Mouse (Mus musculus) MEL (cell line): Measurements from ENCODE around the gene Sgpl1.

ENCODE experiments used
- CTCF ChIP-seq, 3 experiments: IDR thresholded peaks in 2 of 3; conservative IDR thresholded peaks in 1 of 3; 2 replicates each; pipeline ENCODE4 v1.5.1; 2011 to 2012; ENCODE audit warnings: low read length in 3 of 3, low read depth in 2 of 3, mild to moderate bottlenecking in 2 of 3, improper control_type of control experiment in 1 of 3, inconsistent platforms in 1 of 3, mixed read lengths in 1 of 3, moderate library complexity in 1 of 3; ENCODE audit not compliant: control insufficient read depth in 1 of 3, insufficient read depth in 1 of 3, poor library complexity in 1 of 3, severe bottlenecking in 1 of 3
- MAFK ChIP-seq: IDR thresholded peaks from 2 replicates; pipeline ENCODE4 v1.6.1; 2011; ENCODE audit warnings: low read depth, mild to moderate bottlenecking, low read length, improper control_type of control experiment, borderline replicate concordance
- POLR2A ChIP-seq, 2 experiments: IDR thresholded peaks; 2 replicates each; pipeline ENCODE4 v1.6.1; 2011 to 2012; ENCODE audit warnings: low read length in 2 of 2, mild to moderate bottlenecking in 2 of 2, control low read depth in 1 of 2, improper control_type of control experiment in 1 of 2, low read depth in 1 of 2, moderate library complexity in 1 of 2; ENCODE audit not compliant: control insufficient read depth in 1 of 2, insufficient read depth in 1 of 2, poor library complexity in 1 of 2
- POLR2AphosphoS5 ChIP-seq: IDR thresholded peaks from 2 replicates; pipeline ENCODE4 v1.6.1; 2012; ENCODE audit warnings: low read depth, borderline replicate concordance, mild to moderate bottlenecking, inconsistent platforms, low read length, moderate library complexity, mixed read lengths

DNA sequence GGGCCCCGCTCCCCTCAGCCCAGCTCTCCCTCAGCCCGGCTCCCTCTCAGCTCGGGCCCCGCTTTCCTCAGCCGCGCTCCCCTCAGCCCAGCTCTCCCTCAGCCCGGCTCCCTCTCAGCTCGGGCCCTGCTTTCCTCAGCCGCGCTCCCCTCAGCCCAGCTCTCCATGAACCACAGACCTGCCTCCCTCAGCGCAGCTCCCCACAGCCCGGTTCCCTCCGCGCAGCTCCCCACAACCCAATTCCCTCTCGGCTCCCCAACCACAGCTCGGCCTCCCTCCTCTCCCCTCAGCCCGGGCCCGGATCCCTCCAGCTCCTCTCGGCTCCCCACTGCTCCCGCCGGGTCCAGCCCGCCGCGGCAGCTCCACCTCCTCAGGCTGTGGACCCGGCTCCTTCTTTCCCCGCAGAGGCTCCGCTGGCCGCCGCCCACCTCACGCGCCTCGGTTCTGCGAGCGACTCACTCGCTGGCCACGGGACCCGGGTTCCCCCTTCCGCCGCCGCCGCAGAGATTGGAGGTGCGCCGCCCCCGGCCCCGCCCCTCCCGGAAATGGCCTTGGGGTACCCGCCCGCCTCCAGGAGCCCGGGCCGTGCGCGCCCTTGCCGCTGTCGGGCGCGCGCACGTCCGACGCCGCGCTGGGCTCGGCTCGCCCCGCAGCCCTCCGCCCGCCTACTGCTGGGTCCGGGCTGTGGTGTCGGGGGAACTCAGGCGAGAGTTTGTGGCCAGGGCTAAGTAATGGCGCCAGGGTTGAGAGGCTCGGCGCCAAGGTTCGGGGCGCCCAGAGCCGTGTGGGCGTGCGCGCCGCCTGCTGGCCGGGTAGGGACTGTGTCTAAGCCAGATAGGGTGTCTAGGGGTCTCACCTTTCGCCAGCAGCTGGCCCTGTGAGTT, at the start of gene Sgpl1:
- TF ChIP-seq MAFK (no peak), POLR2A (IDR thresholded peaks at IDR 0.05; ENCODE audit: control insufficient read depth in 1 of 2, insufficient read depth in 1 of 2, low read depth in 1 of 2, low read length in 2 of 2, poor library complexity in 1 of 2) (peak; percentile 79 to 93), CTCF (IDR thresholded peaks at IDR 0.05 in 2 of 3, conservative IDR thresholded peaks at IDR 0.05 in 1 of 3; ENCODE audit: control insufficient read depth in 1 of 3, insufficient read depth in 1 of 3, low read depth in 2 of 3, low read length in 3 of 3, poor library complexity in 1 of 3, severe bottlenecking in 1 of 3) (peak; percentile 62 to 81 (median 66)), POLR2AphosphoS5 (no peak)
